Mouse (Mus musculus): ENCODE data around the gene Fut2. TPM values are rescaled to one million over a fixed set of nuclear protein-coding genes. Genes with fewer than 3 reads are reported as not detected.

Fut2 gene
- total RNA-seq, 1 experiment: 0.27 TPM

DNA sequence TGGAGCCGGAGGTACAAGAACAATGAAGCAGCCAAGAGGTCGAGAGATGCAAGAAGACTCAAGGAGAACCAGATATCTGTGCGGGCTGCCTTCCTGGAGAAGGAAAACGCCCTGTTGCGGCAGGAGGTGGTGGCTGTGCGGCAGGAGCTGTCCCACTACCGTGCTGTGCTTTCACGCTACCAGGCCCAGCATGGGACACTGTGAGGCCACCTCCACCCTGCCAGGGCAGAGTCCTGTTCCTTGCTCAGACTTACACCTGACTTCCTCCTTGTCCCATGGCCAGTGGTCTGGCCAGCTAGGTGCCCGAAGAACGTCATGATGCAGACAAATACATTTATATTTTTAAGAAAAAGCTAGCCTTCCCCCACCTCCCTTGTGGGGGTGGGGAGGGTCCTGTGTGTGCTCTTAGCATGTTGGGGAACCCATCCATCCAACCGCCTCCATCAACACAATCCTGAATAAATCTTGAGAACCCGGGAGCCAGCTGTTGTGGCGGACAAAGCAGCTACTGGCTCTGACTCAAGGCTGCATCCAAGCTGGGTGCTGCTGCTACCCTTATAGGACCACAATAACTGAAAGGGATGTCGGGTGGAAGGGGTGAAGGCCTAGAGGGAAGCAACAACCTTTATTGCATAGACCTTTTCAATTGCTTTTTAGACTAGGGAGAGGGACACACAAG lies 43.6 kb upstream of the Fut2 start:
- in situ Hi-C loops (cut with MboI; ENCODE audit: low sequenced_read_pairs in 2 of 2, unreplicated experiment in 2 of 2): no loop called here
- Histone ChIP-seq H3K27ac (ENCODE audit: insufficient read depth, low read depth, low read length, poor library complexity, severe bottlenecking) (no peak overlapping the region), H3K36me3 (ENCODE audit: control insufficient read depth, insufficient read depth, low read length, poor library complexity, severe bottlenecking) (peaks cover 29% of the 10 kb centered on the region), H3K9me3 (ENCODE audit: control insufficient read depth, insufficient read depth, low read depth, low read length) (no peaks in the 10 kb centered on the region), H3K4me3 (ENCODE audit: insufficient read depth in 1 of 2, low read depth in 1 of 2, low read length in 2 of 2, poor library complexity in 1 of 2, severe bottlenecking in 1 of 2) (no peak overlapping the region), H3K4me1 (ENCODE audit: control insufficient read depth in 2 of 2, insufficient read depth in 2 of 2, low read length in 2 of 2, poor library complexity in 1 of 2) (peaks cover 5 to 36% of the 10 kb centered on the region in 2 experiments; a peak in 3 of 4 replicates), H3K9ac (ENCODE audit: insufficient read depth, low read depth, low read length, poor library complexity, severe bottlenecking) (no peak overlapping the region)
- no peak for TF ChIP-seq ZC3H11A (IDR thresholded peaks at IDR 0.05; ENCODE audit: borderline replicate concordance, low read depth, low read length)
- TF ChIP-seq MAFK (IDR thresholded peaks at IDR 0.05; ENCODE audit: insufficient read depth, low read depth, low read length): no peak
- TF ChIP-seq HCFC1 (IDR thresholded peaks at IDR 0.05; ENCODE audit: borderline replicate concordance, insufficient read depth, low read length): no peak
- TF ChIP-seq ZNF384 (IDR thresholded peaks at IDR 0.05; ENCODE audit: low read depth, low read length): no peak
- TF ChIP-seq CHD2 (IDR thresholded peaks at IDR 0.05; ENCODE audit: low read depth, low read length): no peak
- DNase-seq (ENCODE audit: low read depth, low spot score): no peak

DNA sequence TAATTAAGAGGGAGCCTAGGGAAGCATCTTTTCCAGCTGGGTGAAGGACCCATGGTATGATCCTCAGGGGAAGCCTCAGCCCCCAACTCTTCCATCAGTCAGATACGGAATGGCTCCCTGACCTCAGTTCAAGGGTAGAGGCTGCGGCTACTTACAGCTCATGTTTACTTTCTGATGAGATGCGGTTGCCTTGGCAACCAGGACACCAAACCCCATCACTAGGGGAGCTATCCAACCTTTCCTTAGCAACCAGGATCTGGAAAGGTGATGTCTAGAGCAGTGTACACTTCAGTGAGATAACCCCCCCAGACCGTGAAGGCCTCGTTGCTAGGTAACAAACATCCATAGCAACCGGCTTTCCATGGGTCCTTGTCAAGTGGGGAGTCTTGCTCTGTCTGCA lies 42.8 kb upstream of the Fut2 start:
- Histone ChIP-seq H3K9me3 (ENCODE audit: control insufficient read depth, insufficient read depth, low read depth, low read length) (no peaks in the 10 kb centered on the region), H3K4me3 (ENCODE audit: insufficient read depth in 1 of 2, low read depth in 1 of 2, low read length in 2 of 2, poor library complexity in 1 of 2, severe bottlenecking in 1 of 2) (no peak overlapping the region), H3K36me3 (ENCODE audit: control insufficient read depth, insufficient read depth, low read length, poor library complexity, severe bottlenecking) (peaks cover 29% of the 10 kb centered on the region), H3K27ac (ENCODE audit: insufficient read depth, low read depth, low read length, poor library complexity, severe bottlenecking) (no peak overlapping the region), H3K4me1 (ENCODE audit: control insufficient read depth in 2 of 2, insufficient read depth in 2 of 2, low read length in 2 of 2, poor library complexity in 1 of 2) (peaks cover 5 to 32% of the 10 kb centered on the region in 2 experiments; a peak in 3 of 4 replicates), H3K9ac (ENCODE audit: insufficient read depth, low read depth, low read length, poor library complexity, severe bottlenecking) (no peak overlapping the region)
- no peak for TF ChIP-seq CHD2 (IDR thresholded peaks at IDR 0.05; ENCODE audit: low read depth, low read length)
- no peak for TF ChIP-seq ZC3H11A (IDR thresholded peaks at IDR 0.05; ENCODE audit: borderline replicate concordance, low read depth, low read length)
- no peak for TF ChIP-seq ZNF384 (IDR thresholded peaks at IDR 0.05; ENCODE audit: low read depth, low read length)
- TF ChIP-seq MAFK (IDR thresholded peaks at IDR 0.05; ENCODE audit: insufficient read depth, low read depth, low read length): no peak
- no peak for TF ChIP-seq HCFC1 (IDR thresholded peaks at IDR 0.05; ENCODE audit: borderline replicate concordance, insufficient read depth, low read length)
- in situ Hi-C loops (cut with MboI; ENCODE audit: low sequenced_read_pairs in 2 of 2, unreplicated experiment in 2 of 2): no loop called here
- no peak for DNase-seq (ENCODE audit: low read depth, low spot score)

DNA sequence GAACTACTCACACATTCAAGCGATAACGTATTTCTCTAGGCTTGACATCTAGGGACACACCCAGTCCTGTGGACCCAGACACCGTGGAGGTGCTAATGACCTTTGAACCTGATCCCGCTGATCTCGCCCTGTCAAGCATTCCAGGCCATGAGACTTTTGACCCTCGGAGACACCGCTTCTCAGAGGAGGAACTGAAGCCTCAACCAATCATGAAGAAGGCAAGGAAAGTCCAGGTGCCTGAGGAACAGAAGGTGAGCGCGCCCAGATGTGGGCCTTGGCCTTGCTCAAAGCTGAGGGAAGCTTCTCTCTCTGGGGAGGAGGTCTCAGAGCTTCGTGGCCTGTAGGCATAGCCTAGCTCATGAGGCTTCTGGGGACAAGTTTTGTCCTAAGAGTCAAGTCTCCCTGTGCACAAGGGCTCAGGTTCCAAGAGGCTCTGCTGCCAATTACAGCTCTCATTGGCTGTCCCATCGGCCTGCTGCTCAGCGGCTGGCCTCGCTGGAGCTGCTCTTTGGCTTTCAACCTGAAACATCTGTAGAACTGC lies 42.1 kb upstream of the Fut2 start:
- peak overlapping the region; percentile 72; the same call in 1 of the 2 replicates for H3K9ac ChIP-seq (ENCODE audit: insufficient read depth, low read depth, low read length, poor library complexity, severe bottlenecking)
- peaks cover 5 to 34% of the 10 kb centered on the region in 2 experiments; a peak in 3 of 4 replicates for H3K4me1 ChIP-seq (ENCODE audit: control insufficient read depth in 2 of 2, insufficient read depth in 2 of 2, low read length in 2 of 2, poor library complexity in 1 of 2)
- TF ChIP-seq CHD2 (IDR thresholded peaks at IDR 0.05; ENCODE audit: low read depth, low read length) (no peak), ZC3H11A (IDR thresholded peaks at IDR 0.05; ENCODE audit: borderline replicate concordance, low read depth, low read length) (no peak), MAFK (IDR thresholded peaks at IDR 0.05; ENCODE audit: insufficient read depth, low read depth, low read length) (no peak), ZNF384 (IDR thresholded peaks at IDR 0.05; ENCODE audit: low read depth, low read length) (no peak)
- H3K4me3 ChIP-seq (ENCODE audit: insufficient read depth in 1 of 2, low read depth in 1 of 2, low read length in 2 of 2, poor library complexity in 1 of 2, severe bottlenecking in 1 of 2): peak overlapping the region; percentile 56 to 70; a peak in 3 of 4 replicates
- in situ Hi-C loops (cut with MboI; ENCODE audit: low sequenced_read_pairs in 2 of 2, unreplicated experiment in 2 of 2): no loop called here
- H3K27ac ChIP-seq (ENCODE audit: insufficient read depth, low read depth, low read length, poor library complexity, severe bottlenecking): peak overlapping the region; percentile 15; the same call in 1 of the 2 replicates
- no peaks in the 10 kb centered on the region for H3K9me3 ChIP-seq (ENCODE audit: control insufficient read depth, insufficient read depth, low read depth, low read length)
- peaks cover 26% of the 10 kb centered on the region for H3K36me3 ChIP-seq (ENCODE audit: control insufficient read depth, insufficient read depth, low read length, poor library complexity, severe bottlenecking)
- DNase-seq (ENCODE audit: low read depth, low spot score): no peak

DNA sequence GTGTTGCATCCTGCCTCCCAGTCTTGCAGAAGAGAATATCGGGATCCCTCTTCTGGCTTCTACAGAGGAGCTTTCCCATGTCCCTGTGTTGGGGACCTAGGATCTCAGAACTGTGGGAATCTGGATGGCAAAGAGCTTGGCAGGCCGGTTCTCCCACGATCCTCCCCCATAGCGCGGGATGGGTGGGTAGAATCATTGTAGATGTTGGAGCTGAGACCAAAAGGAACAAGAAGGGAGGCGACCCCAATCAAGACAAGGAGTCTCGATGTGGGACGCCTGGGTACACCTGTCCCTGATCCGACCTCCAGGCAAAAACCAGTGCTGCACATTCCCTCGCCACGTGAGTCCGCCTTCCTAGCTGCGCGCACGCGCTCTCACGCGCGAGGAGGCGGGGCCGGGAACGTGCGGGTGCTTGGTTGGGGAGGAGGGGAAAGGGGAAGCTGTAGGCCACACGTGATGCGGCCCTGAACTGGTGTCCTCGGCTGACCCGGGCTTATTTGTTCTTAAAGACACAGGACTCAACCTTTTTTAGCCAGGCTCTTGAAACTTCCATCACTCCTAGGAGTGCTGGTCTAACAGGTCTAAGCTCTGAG lies 41.3 kb upstream of the Fut2 start:
- Histone ChIP-seq H3K36me3 (ENCODE audit: control insufficient read depth, insufficient read depth, low read length, poor library complexity, severe bottlenecking) (peaks cover 18% of the 10 kb centered on the region; the same call in 1 of the 2 replicates), H3K4me3 (ENCODE audit: insufficient read depth in 1 of 2, low read depth in 1 of 2, low read length in 2 of 2, poor library complexity in 1 of 2, severe bottlenecking in 1 of 2) (peak overlapping the region; percentile 56 to 70), H3K9me3 (ENCODE audit: control insufficient read depth, insufficient read depth, low read depth, low read length) (no peaks in the 10 kb centered on the region), H3K27ac (ENCODE audit: insufficient read depth, low read depth, low read length, poor library complexity, severe bottlenecking) (peak overlapping the region; percentile 56), H3K9ac (ENCODE audit: insufficient read depth, low read depth, low read length, poor library complexity, severe bottlenecking) (peak overlapping the region; percentile 72), H3K4me1 (ENCODE audit: control insufficient read depth in 2 of 2, insufficient read depth in 2 of 2, low read length in 2 of 2, poor library complexity in 1 of 2) (peaks cover 5 to 33% of the 10 kb centered on the region in 2 experiments; a peak in 3 of 4 replicates)
- in situ Hi-C loops (cut with MboI; ENCODE audit: low sequenced_read_pairs in 2 of 2, unreplicated experiment in 2 of 2): no loop called here
- peak; percentile 87 for DNase-seq (ENCODE audit: low read depth, low spot score)
- TF ChIP-seq CHD2 (IDR thresholded peaks at IDR 0.05; ENCODE audit: low read depth, low read length): 0 out of 2 replicates have a peak, but pooled peaks have one; percentile 15
- TF ChIP-seq ZC3H11A (IDR thresholded peaks at IDR 0.05; ENCODE audit: borderline replicate concordance, low read depth, low read length): no peak
- TF ChIP-seq HCFC1 (IDR thresholded peaks at IDR 0.05; ENCODE audit: borderline replicate concordance, insufficient read depth, low read length): no peak
- no peak for TF ChIP-seq ZNF384 (IDR thresholded peaks at IDR 0.05; ENCODE audit: low read depth, low read length)
